Mouse (Mus musculus) liver, adult 2 months (tissue): ENCODE measurements around the gene Pcsk6.

ENCODE experiments used
- CTCF ChIP-seq: fragments of 200-500 bp; IDR thresholded peaks from 2 replicates; pipeline ENCODE4 v1.5.1; 2011; ENCODE audit warnings: low read depth, low read length, control low read depth
- POLR2A ChIP-seq: fragments of 200-500 bp; IDR thresholded peaks from 2 replicates; pipeline ENCODE4 v1.6.1; 2011; ENCODE audit warnings: low read length, control low read depth; ENCODE audit not compliant: insufficient read depth; ENCODE audit errors: extremely low read depth

DNA sequence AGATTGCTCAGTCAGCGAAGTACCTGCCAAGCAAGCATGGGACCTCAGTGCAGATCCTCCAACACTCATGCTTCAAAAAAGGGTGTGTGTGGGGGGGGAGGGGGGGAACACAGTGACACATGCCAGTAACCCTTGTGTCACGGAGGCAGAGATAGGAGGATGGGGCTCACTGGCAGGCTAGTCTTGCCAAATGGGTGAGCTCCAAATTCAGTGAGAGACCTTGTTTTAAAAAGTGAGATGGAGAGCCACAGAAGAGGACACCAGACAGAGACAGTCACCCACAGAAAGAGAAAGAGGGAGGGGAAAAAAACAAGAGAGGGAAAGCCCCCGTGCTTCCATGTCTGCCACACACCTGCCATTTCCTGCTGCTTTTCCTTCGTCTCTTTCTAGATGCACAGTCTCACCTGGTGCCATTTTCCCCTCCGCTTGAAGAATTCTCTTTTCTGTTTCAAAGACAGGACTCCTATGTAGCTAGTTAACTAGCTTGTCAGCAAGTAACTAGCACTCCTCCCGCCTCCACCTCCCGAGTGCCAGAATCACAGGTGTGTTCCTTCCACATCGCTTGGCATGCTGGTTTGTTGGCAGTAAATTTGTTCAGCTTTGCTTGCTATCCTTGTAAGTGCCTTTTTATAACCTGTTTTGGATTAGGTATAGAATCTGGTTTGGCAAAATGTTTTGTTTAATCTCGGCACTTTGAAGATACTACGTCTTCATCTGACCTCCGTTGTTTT lies 146.8 kb downstream of the Pcsk6 start:
- TF ChIP-seq CTCF (no peak), POLR2A (no peak)
